Comparison of ENCODE assay signal across 10 mouse cellular contexts in the genomic region with DNA sequence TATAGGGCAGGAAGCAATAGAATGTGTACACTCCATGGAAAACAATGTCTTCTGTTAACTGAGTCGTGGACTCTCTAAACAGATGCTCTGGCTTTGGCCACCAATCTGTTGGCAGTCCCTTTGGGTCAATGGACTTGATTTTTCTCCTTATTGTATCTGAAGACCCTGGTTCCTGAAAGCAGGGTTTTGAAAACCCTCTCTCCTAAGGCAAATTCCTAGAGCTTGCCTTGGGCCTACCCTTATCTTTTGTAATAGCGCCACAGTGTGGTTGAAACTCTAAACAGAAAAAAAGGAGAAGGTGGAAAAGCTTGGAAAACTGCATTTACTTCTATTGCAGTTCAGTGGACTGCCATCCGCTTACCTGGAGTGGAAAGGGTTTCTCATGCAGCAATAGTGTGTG. TPM values are rescaled to one million over a fixed set of nuclear protein-coding genes. Genes with fewer than 3 reads are reported as not detected.
DNase-seq lines count a peak whose midpoint lies in the region; ATAC-seq lines count a peak whose summit lies in the region.
"Had no signal": no experiment of that assay in that cellular context is flagged by ENCODE, and none has a peak within 500 bp of the region (broad histone marks: within the 10 kb centered on the region; RNA-seq: fewer than 3 reads in every experiment).

No protein-coding gene starts in this region.

- 0 out of 2 replicates have a peak, but pooled peaks cover 3% of the 10 kb centered on the region for H3K27me3 ChIP-seq in limb, embryonic 10.5 days (ENCODE audit: low read depth, poor library complexity, severe bottlenecking)

- 19% methylated on average over 3 of the region's 3 CpGs for WGBS in limb, embryonic 10.5 days

- no peak for ATAC-seq in erythroid progenitor cell, adult 5-6 weeks (replicated peaks; ENCODE audit: low FRiP score, poor library complexity, severe bottlenecking)

- H3K36me3 ChIP-seq in limb, embryonic 10.5 days: no peaks in the 10 kb centered on the region

- H3K4me1 ChIP-seq in limb, embryonic 10.5 days: peaks cover 56% of the 10 kb centered on the region

- no peaks in the 10 kb centered on the region for H3K9me3 ChIP-seq in limb, embryonic 10.5 days (replicated peaks)

- DNase-seq in cerebellum, adult 18-20 months: peak; percentile 25 to 43
- no peak for DNase-seq in cerebellum, adult 11 months
- DNase-seq in layer of hippocampus, adult 11-12 months (ENCODE audit: low spot score): peak; percentile 58
- DNase-seq in layer of hippocampus, adult 9-11 months: no peak
- peak; percentile 75 for DNase-seq in embryo, embryonic 10 days (ENCODE audit: low spot score)
- DNase-seq in limb, embryonic 10.5 days (ENCODE audit: low spot score): no peak
- DNase-seq in thymus, adult 18-20 months: no peak

- peak overlapping the region; percentile 91; the same call in 1 of the 2 replicates for H3K27ac ChIP-seq in limb, embryonic 10.5 days

- peak overlapping the region; percentile 68; the same call in 1 of the 2 replicates for H3K4me3 ChIP-seq in limb, embryonic 10.5 days

RNA-seq across cellular contexts. Expression of gene Ntf3, which starts 1.0 kb away (rescaled TPM):
- 13.7 and 22.9 TPM in 2 replicates for polyA plus RNA-seq in limb, embryonic 10.5 days (2016; fragmentation: Nextera tagmentation; extraction: Ambion mirVana)
- total RNA-seq in erythroid progenitor cell, adult 5-6 weeks (2015; ENCODE audit: low replicate concordance): not detected in 2 replicates
- total RNA-seq in erythroid progenitor cell, adult 5-6 weeks (2017; ENCODE audit: low replicate concordance): not detected in 2 replicates
- total RNA-seq: common myeloid progenitor, adult 5-6 weeks had no signal
- polyA plus RNA-seq: C2C12 had no signal

Comparison
In these comparisons a context has a peak if more than half of its experiments do, and no peak if none do; other contexts are left out.
1. DNase-seq: peak in cerebellum, adult 18-20 months (2 of 2), layer of hippocampus, adult 11-12 months (single experiment) and embryo, embryonic 10 days (single experiment); none in cerebellum, adult 11 months (single experiment), layer of hippocampus, adult 9-11 months (single experiment), limb, embryonic 10.5 days (single experiment) and thymus, adult 18-20 months (0 of 2).